Mouse (Mus musculus) intestine, embryonic 16.5 days (tissue): ENCODE data around the gene Epsti1. TPM values are rescaled to one million over a fixed set of nuclear protein-coding genes. Genes with fewer than 3 reads are reported as not detected.
"Not testable (repeated sequence)": the region's sequence is repeated elsewhere in the genome, so short reads cannot be mapped to it uniquely, and the experiment has no call there.

Experiments used
- ATAC-seq: fragments of 200-750 bp; cut with Nextera tagmentation; 2 replicates; pipeline ENCODE4 v1.8.0; 2017; ENCODE audit warnings: moderate TSS enrichment, moderate library complexity
- H3K27ac ChIP-seq: fragments of 300-500 bp; sonication (generic); 2 replicates; pipeline ENCODE4 v1.5.1; 2014; ENCODE audit warnings: mild to moderate bottlenecking, low read length
- H3K27me3 ChIP-seq: fragments of 300-500 bp; sonication (generic); replicated peaks from 2 replicates; pipeline ENCODE4 v1.6.1; 2014; ENCODE audit warnings: low read length, control low read depth, mixed read lengths; ENCODE audit not compliant: control insufficient read depth, insufficient read depth
- H3K36me3 ChIP-seq: fragments of 300-500 bp; sonication (generic); 2 replicates; pipeline ENCODE4 v1.6.1; 2014; ENCODE audit warnings: low read length, control low read depth; ENCODE audit not compliant: control insufficient read depth, insufficient read depth
- H3K4me1 ChIP-seq: fragments of 300-500 bp; sonication (generic); 2 replicates; pipeline ENCODE4 v1.6.1; 2014; ENCODE audit warnings: low read length, control low read depth, mixed read lengths; ENCODE audit not compliant: control insufficient read depth, insufficient read depth
- H3K4me2 ChIP-seq: fragments of 300-500 bp; sonication (generic); 2 replicates; pipeline ENCODE4 v1.6.1; 2014; ENCODE audit warnings: low read depth, low read length, control low read depth
- H3K4me3 ChIP-seq: fragments of 300-500 bp; sonication (generic); 2 replicates; pipeline ENCODE4 v1.5.1; 2014; ENCODE audit warnings: mild to moderate bottlenecking, low read length
- H3K9ac ChIP-seq: fragments of 300-500 bp; sonication (generic); 2 replicates; pipeline ENCODE4 v1.6.1; 2014; ENCODE audit warnings: low read depth, low read length
- H3K9me3 ChIP-seq: fragments of 300-500 bp; sonication (generic); 2 replicates; pipeline ENCODE4 v1.6.1; 2016; ENCODE audit warnings: low read length, control low read depth; ENCODE audit not compliant: control insufficient read depth
- WGBS: fragments of 180-500 bp; shearing (Covaris S2); extraction: QIAGEN DNeasy Blood & Tissue Kit; methylation state at CpG from one replicate; pipeline ENCODE4 v1.1.7; 2014; 5-methylcytosine and 5-hydroxymethylcytosine counted together
- polyA plus RNA-seq: library from polyadenylated mRNA; unstranded; fragments of >200 nt; fragmentation: Nextera tagmentation; extraction: Ambion mirVana; gene quantifications from 2 replicates; pipeline ENCODE4 v1.2.1, GENCODE M21; 2015

The Epsti1 gene
- polyA plus RNA-seq, 1 experiment from 2014 or later = 9.4 TPM

GRCm38 (mm10) chr14:77874304-77875241 lies 29.5 kb upstream of the Epsti1 start, which contains the start of gene Dnajc15:
Dnajc15 (minus strand) TSS chr14:77875125.
- Histone ChIP-seq H3K27ac (peak within 1 kb of the TSS; percentile 13; the same call in 1 of the 2 replicates), H3K4me2 (peak within 1 kb of the TSS; percentile 72), H3K4me3 (peak within 1 kb of the TSS; percentile 75), H3K36me3 (peaks cover 3% of the 10 kb centered on the region; the same call in 1 of the 2 replicates), H3K4me1 (peaks cover 2% of the 10 kb centered on the region; the same call in 1 of the 2 replicates), H3K27me3 (no peaks in the 10 kb centered on the region), H3K9ac (peak within 1 kb of the TSS; percentile 82), H3K9me3 (no peaks in the 10 kb centered on the region)
- peak; percentile 95 for ATAC-seq
- 2% methylated on average over 44 of the region's 44 CpGs for WGBS

- Histone ChIP-seq H3K4me2 (no peak overlapping the region), H3K9me3 (no peaks in the 10 kb centered on the region), H3K27ac (no peak overlapping the region), H3K36me3 (no peaks in the 10 kb centered on the region), H3K9ac (no peak overlapping the region), H3K4me1 (peaks cover 2% of the 10 kb centered on the region; the same call in 1 of the 2 replicates), H3K27me3 (no peaks in the 10 kb centered on the region), H3K4me3 (no peak overlapping the region)
- WGBS = 75% methylated on average over 1 of the region's 1 CpGs
- ATAC-seq = no peak
Measured at GRCm38 (mm10) chr14:77876199-77876598, 27.8 kb upstream of the Epsti1 start.

- WGBS = 79% methylated on average over 2 of the region's 2 CpGs
- H3K36me3 ChIP-seq, H3K27me3 ChIP-seq, ATAC-seq, H3K9ac ChIP-seq, H3K4me3 ChIP-seq, H3K4me2 ChIP-seq, H3K4me1 ChIP-seq, H3K9me3 ChIP-seq, H3K27ac ChIP-seq: not testable (repeated sequence)
Measured at GRCm38 (mm10) chr14:77877876-77878275, 26.2 kb upstream of the Epsti1 start.

GRCm38 (mm10) chr14:77881998-77882397 lies 22.0 kb upstream of the Epsti1 start:
- no peak for ATAC-seq
- H3K27me3 ChIP-seq = no peaks in the 10 kb centered on the region
- WGBS = 67% methylated on average over 1 of the region's 1 CpGs
- no peak overlapping the region for H3K4me3 ChIP-seq
- no peaks in the 10 kb centered on the region for H3K36me3 ChIP-seq
- no peaks in the 10 kb centered on the region for H3K4me1 ChIP-seq
- H3K9ac ChIP-seq = no peak overlapping the region
- no peak overlapping the region for H3K27ac ChIP-seq
- H3K9me3 ChIP-seq = no peaks in the 10 kb centered on the region
- no peak overlapping the region for H3K4me2 ChIP-seq

GRCm38 (mm10) chr14:77882669-77883068 lies 21.4 kb upstream of the Epsti1 start:
- Histone ChIP-seq H3K27ac (no peak overlapping the region), H3K9ac (no peak overlapping the region), H3K27me3 (no peaks in the 10 kb centered on the region), H3K36me3 (no peaks in the 10 kb centered on the region), H3K4me1 (no peaks in the 10 kb centered on the region), H3K4me2 (no peak overlapping the region), H3K4me3 (no peak overlapping the region), H3K9me3 (no peaks in the 10 kb centered on the region)
- no peak for ATAC-seq
- WGBS = 74% methylated on average over 6 of the region's 6 CpGs

GRCm38 (mm10) chr14:77886376-77886775 lies 17.7 kb upstream of the Epsti1 start:
- Histone ChIP-seq H3K36me3 (no peaks in the 10 kb centered on the region), H3K4me3 (no peak overlapping the region), H3K27me3 (no peaks in the 10 kb centered on the region), H3K9me3 (no peaks in the 10 kb centered on the region), H3K27ac (no peak overlapping the region), H3K4me1 (no peaks in the 10 kb centered on the region), H3K4me2 (no peak overlapping the region), H3K9ac (no peak overlapping the region)
- ATAC-seq = no peak
- WGBS = 68% methylated on average over 3 of the region's 3 CpGs

GRCm38 (mm10) chr14:77886941-77887340 lies 17.1 kb upstream of the Epsti1 start:
- Histone ChIP-seq H3K36me3 (no peaks in the 10 kb centered on the region), H3K4me1 (no peaks in the 10 kb centered on the region), H3K9ac (no peak overlapping the region), H3K4me2 (no peak overlapping the region), H3K9me3 (no peaks in the 10 kb centered on the region), H3K27me3 (no peaks in the 10 kb centered on the region), H3K4me3 (no peak overlapping the region), H3K27ac (no peak overlapping the region)
- WGBS = 87% methylated on average over 4 of the region's 4 CpGs
- ATAC-seq = no peak

GRCm38 (mm10) chr14:77889911-77890310 lies 14.1 kb upstream of the Epsti1 start:
- Histone ChIP-seq H3K9ac (no peak overlapping the region), H3K27me3 (no peaks in the 10 kb centered on the region), H3K36me3 (no peaks in the 10 kb centered on the region), H3K27ac (no peak overlapping the region), H3K4me2 (no peak overlapping the region), H3K4me3 (no peak overlapping the region), H3K9me3 (no peaks in the 10 kb centered on the region), H3K4me1 (no peaks in the 10 kb centered on the region)
- WGBS = 84% methylated on average over 7 of the region's 7 CpGs
- ATAC-seq = no peak

GRCm38 (mm10) chr14:77895951-77896350 lies 8.1 kb upstream of the Epsti1 start:
- Histone ChIP-seq H3K36me3 (no peaks in the 10 kb centered on the region), H3K4me3 (no peak overlapping the region), H3K27me3 (no peaks in the 10 kb centered on the region), H3K27ac (no peak overlapping the region), H3K4me2 (no peak overlapping the region), H3K9me3 (no peaks in the 10 kb centered on the region), H3K9ac (no peak overlapping the region), H3K4me1 (no peaks in the 10 kb centered on the region)
- no peak for ATAC-seq
- 82% methylated on average over 3 of the region's 3 CpGs for WGBS
